Mouse (Mus musculus): ENCODE measurements at regions not wholly inside any gene's neighbourhood (a gene's known extent, or its start where the extent isn't known, plus 50 kb on each side); places are given as distances from the start of the nearest gene placed in this dataset.

DNA sequence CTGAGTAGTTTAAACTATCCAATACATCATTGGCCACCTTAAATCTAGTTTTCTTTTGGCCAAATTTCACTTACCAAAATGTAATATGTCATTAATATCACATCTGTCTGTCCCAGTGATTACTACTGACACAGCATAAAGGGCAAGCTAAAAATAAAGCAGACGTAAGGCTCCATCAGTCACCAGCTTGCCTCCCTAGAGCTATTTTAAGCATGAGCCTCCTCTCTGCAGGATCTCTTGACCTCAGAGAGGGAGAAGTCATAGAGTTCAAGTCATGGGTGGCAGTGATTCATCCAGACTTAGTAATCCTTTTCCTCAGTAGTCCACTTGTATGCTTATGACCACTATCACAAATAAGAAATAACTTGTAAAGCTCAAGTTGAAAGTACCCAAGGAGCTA, 313.2 kb upstream of the Actbl2 start:
- no peaks in the 10 kb centered on the region for H3K9me3 ChIP-seq
- no peak overlapping the region for H3K4me3 ChIP-seq (replicated peaks)
- H3K27ac ChIP-seq = no peak overlapping the region
- WGBS = 77% methylated on average over 1 of the region's 1 CpGs
- no peaks in the 10 kb centered on the region for H3K27me3 ChIP-seq
- no peak overlapping the region for H3K4me2 ChIP-seq (replicated peaks)
- H3K4me1 ChIP-seq (replicated peaks) = no peaks in the 10 kb centered on the region
- no peak overlapping the region for H3K9ac ChIP-seq (replicated peaks)
- no peaks in the 10 kb centered on the region for H3K36me3 ChIP-seq
- ATAC-seq = no peak

DNA sequence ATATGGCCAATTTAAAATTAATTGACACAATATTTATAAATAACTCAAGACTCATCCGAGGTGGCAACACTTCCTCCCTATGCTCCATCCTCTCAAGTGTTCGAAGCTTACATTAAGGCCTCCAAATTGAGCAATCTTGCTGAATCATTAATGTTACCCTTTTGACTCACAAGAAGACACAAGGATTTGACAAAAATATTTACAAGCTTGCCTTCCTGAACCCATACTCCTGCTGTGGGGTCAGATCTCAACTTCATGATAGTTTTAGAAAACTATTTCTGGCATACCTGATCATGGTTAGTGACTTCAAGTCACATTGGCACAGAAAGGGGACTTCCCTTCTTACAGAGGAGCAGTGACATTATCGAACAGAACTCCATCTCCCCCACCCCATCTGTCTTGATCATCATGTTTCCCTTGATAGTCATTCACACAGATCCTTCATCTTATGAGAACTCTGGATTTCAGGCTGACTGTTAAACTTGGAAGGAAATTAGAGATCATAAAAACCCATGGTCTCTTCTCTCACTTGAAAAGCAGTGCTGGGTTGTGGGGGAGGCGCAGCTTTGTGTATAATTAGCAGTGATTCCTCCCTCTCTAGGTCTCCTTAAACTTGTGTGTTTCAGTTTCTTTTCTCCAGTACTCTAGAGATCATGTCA, 311.7 kb upstream of the Actbl2 start:
- 94% methylated on average over 4 of the region's 4 CpGs for WGBS
- ATAC-seq = no peak

GRCm38 (mm10) chr13:110944061-110944460, 310.8 kb upstream of the Actbl2 start:
- no peak overlapping the region for H3K4me2 ChIP-seq (replicated peaks)
- H3K4me3 ChIP-seq (replicated peaks) = no peak overlapping the region
- no peak overlapping the region for H3K9ac ChIP-seq (replicated peaks)
- no peaks in the 10 kb centered on the region for H3K36me3 ChIP-seq
- no peaks in the 10 kb centered on the region for H3K9me3 ChIP-seq
- ATAC-seq = no peak
- no peaks in the 10 kb centered on the region for H3K27me3 ChIP-seq
- no peaks in the 10 kb centered on the region for H3K4me1 ChIP-seq (replicated peaks)
- 94% methylated on average over 4 of the region's 4 CpGs for WGBS
- H3K27ac ChIP-seq = no peak overlapping the region

More for the DNA sequence above, 311.7 kb upstream of the Actbl2 start:
- H3K36me3 ChIP-seq = no peaks in the 10 kb centered on the region
- no peak overlapping the region for H3K27ac ChIP-seq
- H3K4me3 ChIP-seq (replicated peaks) = no peak overlapping the region
- no peak overlapping the region for H3K4me2 ChIP-seq (replicated peaks)
- no peaks in the 10 kb centered on the region for H3K27me3 ChIP-seq
- no peaks in the 10 kb centered on the region for H3K4me1 ChIP-seq (replicated peaks)
- no peak overlapping the region for H3K9ac ChIP-seq (replicated peaks)
- H3K9me3 ChIP-seq = no peaks in the 10 kb centered on the region

- no peaks in the 10 kb centered on the region for H3K4me1 ChIP-seq (replicated peaks)
- 89% methylated on average over 5 of the region's 5 CpGs for WGBS
- no peak overlapping the region for H3K4me3 ChIP-seq (replicated peaks)
- ATAC-seq = no peak
- no peak overlapping the region for H3K27ac ChIP-seq
- no peak overlapping the region for H3K4me2 ChIP-seq (replicated peaks)
- H3K27me3 ChIP-seq = no peaks in the 10 kb centered on the region
- H3K9ac ChIP-seq (replicated peaks) = no peak overlapping the region
- no peaks in the 10 kb centered on the region for H3K36me3 ChIP-seq
- H3K9me3 ChIP-seq = no peaks in the 10 kb centered on the region
Measured at GRCm38 (mm10) chr13:110944683-110945082, 310.1 kb upstream of the Actbl2 start.

DNA sequence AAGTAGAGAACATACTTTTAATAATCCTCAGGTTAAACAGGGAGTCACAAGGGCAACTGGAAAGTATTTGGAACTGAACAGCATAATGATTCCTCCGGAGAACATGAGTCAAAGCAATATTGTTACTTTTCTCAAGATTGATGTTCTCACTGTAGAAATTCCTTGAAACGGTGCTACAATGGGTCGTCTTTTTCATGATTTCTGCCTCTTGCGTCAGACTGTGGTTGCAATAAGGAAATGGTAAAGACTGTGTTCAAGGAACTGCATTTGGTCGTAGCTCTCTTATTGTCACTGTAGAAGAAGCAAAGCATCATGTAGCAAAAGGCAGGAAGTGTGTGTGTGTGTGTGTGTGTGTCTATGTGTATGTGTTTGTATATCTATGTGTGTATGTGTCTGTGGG, 294.6 kb upstream of the Actbl2 start:
- Histone ChIP-seq H3K27ac (no peak overlapping the region), H3K9ac (replicated peaks) (no peak overlapping the region), H3K4me1 (replicated peaks) (no peaks in the 10 kb centered on the region), H3K4me3 (replicated peaks) (no peak overlapping the region), H3K9me3 (no peaks in the 10 kb centered on the region), H3K36me3 (no peaks in the 10 kb centered on the region), H3K4me2 (replicated peaks) (no peak overlapping the region), H3K27me3 (no peaks in the 10 kb centered on the region)
- WGBS = 86% methylated on average over 5 of the region's 5 CpGs
- ATAC-seq = no peak

DNA sequence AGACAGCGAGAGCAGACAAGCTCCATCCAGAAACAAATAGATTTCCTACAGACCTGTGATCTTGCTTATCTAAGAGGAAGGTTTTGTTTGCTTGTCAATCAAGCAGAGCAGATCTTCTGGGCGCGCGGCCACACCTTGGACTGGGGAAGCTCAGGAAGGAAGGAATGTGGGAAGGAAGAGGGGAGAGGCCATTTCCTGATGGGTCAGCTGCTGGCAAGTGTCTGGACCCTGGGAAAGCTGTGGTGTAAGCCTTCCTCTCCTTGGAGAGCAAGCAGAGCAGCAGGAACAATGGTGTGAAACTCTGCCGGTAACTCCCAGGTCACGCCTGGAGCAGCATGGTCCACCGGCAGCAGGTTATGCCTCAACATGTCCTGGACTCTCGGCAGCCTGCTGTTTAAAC, 287.7 kb upstream of the Actbl2 start:
- 52% methylated on average over 8 of the region's 8 CpGs for WGBS

DNA sequence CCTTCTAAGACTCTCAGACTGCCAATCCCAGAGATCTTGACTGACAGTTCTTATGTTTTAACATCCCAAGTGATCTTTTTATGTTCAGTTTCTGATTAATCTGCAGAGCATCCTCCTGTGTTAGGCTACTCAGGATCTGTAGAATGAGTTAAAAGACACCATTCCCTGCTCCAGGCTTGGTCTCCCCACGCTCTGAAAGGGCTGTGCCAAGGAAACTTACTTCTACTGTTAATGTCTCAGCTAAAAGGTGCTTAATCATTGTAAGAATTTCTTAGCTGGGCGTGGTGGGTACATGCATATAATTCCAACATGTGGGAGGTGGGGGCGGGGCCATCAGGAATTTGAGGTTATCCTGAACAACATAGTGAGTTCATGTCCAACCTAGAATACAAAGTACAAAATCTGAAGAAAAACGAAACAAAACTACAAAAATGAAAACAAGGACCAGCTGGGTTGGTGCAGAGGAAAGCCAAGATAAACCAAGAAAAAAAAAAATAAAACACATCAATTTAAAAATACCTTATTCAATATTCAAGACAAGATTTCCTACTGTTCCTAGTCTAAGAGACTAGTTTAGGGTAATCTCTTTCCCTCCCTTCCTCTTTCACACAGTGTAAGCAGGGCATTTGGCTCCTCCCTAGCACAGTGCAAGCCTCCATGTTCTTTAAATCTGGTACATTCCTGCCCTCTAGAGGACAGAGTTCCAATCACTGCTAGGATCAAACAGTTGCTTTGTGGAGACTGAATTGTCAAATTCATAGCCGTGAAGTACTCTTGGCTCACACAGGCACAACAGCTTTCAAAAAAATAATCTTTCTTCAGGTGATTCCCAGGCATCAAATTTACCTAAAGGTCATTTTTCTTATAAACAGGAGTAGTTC, 286.9 kb upstream of the Actbl2 start:
- Histone ChIP-seq H3K27ac (no peak overlapping the region), H3K9ac (replicated peaks) (no peak overlapping the region), H3K4me3 (replicated peaks) (no peak overlapping the region), H3K9me3 (no peaks in the 10 kb centered on the region), H3K4me2 (replicated peaks) (no peak overlapping the region), H3K36me3 (no peaks in the 10 kb centered on the region), H3K4me1 (replicated peaks) (peaks cover 11% of the 10 kb centered on the region), H3K27me3 (no peaks in the 10 kb centered on the region)
- ATAC-seq = peak; percentile 99
- WGBS = 51% methylated on average over 5 of the region's 5 CpGs

More for the DNA sequence above, 287.7 kb upstream of the Actbl2 start:
- Histone ChIP-seq H3K36me3 (no peaks in the 10 kb centered on the region), H3K9me3 (no peaks in the 10 kb centered on the region), H3K27me3 (no peaks in the 10 kb centered on the region), H3K4me1 (replicated peaks) (peaks cover 11% of the 10 kb centered on the region), H3K9ac (replicated peaks) (no peak overlapping the region), H3K27ac (no peak overlapping the region), H3K4me3 (replicated peaks) (no peak overlapping the region), H3K4me2 (replicated peaks) (no peak overlapping the region)
- ATAC-seq = no peak

DNA sequence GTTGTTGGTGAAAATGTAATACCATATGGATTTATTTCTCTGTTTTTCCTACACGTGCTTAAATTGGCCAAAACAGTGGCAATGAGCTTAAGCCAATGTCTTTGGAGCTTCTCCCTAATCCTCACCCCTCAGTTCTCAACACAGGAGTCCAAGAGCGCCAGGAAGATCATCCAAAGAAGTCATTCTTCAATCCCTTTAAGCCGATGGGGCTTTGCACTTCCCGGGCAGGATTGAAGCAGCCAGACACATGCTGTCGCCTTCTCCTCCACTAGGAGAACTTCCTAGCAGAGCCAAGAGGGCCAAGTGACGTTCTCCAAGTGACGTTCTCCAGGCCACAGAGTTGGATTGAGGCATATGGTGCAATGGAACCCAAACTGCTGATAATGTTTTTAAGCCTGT, 286.3 kb upstream of the Actbl2 start:
- Histone ChIP-seq H3K9me3 (no peaks in the 10 kb centered on the region), H3K36me3 (no peaks in the 10 kb centered on the region), H3K4me3 (replicated peaks) (no peak overlapping the region), H3K27me3 (no peaks in the 10 kb centered on the region), H3K4me2 (replicated peaks) (no peak overlapping the region), H3K27ac (no peak overlapping the region), H3K4me1 (replicated peaks) (peaks cover 11% of the 10 kb centered on the region), H3K9ac (replicated peaks) (no peak overlapping the region)
- WGBS = 36% methylated on average over 7 of the region's 7 CpGs
- ATAC-seq = peak; percentile 51

DNA sequence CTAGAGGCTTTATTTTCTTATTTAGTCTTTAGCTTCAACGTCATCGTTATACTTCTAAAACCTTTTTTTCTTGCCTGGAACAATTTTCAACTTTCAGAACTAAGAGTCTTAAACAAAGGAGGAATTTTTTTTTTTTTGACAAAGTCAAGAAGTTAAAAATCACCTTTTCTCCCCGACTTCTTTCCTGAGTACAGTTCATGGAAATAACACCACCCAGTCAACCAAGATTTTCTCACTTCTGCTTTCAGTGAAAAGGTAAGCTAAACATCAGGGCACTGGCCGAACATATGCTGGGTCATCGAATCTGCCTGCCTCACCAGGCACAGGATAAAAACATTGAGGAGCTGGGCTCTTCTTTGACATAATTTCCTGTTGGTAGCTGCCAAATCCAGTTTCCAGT, 277.4 kb upstream of the Actbl2 start:
- no peak overlapping the region for H3K4me3 ChIP-seq (replicated peaks)
- H3K27ac ChIP-seq = no peak overlapping the region
- H3K9me3 ChIP-seq = no peaks in the 10 kb centered on the region
- no peaks in the 10 kb centered on the region for H3K4me1 ChIP-seq (replicated peaks)
- no peaks in the 10 kb centered on the region for H3K27me3 ChIP-seq
- WGBS = 90% methylated on average over 5 of the region's 5 CpGs
- no peak overlapping the region for H3K4me2 ChIP-seq (replicated peaks)
- no peaks in the 10 kb centered on the region for H3K36me3 ChIP-seq
- no peak for ATAC-seq
- H3K9ac ChIP-seq (replicated peaks) = no peak overlapping the region

- no peak overlapping the region for H3K4me3 ChIP-seq (replicated peaks)
- ATAC-seq = no peak
- H3K9me3 ChIP-seq = no peaks in the 10 kb centered on the region
- no peaks in the 10 kb centered on the region for H3K4me1 ChIP-seq (replicated peaks)
- H3K27ac ChIP-seq = no peak overlapping the region
- no peaks in the 10 kb centered on the region for H3K36me3 ChIP-seq
- H3K4me2 ChIP-seq (replicated peaks) = no peak overlapping the region
- no peak overlapping the region for H3K9ac ChIP-seq (replicated peaks)
- WGBS = 92% methylated on average over 3 of the region's 3 CpGs
- no peaks in the 10 kb centered on the region for H3K27me3 ChIP-seq
Measured at GRCm38 (mm10) chr13:110978022-110978421, 276.8 kb upstream of the Actbl2 start.

GRCm38 (mm10) chr13:110990677-110991076, 264.1 kb upstream of the Actbl2 start:
- ATAC-seq = no peak
- 91% methylated on average over 2 of the region's 2 CpGs for whole genome bisulfite sequencing
- Histone ChIP-seq H3K9me3 (no peaks in the 10 kb centered on the region), H3K36me3 (no peaks in the 10 kb centered on the region), H3K27ac (no peak overlapping the region), H3K27me3 (no peaks in the 10 kb centered on the region), H3K4me2 (replicated peaks) (no peak overlapping the region), H3K4me1 (replicated peaks) (no peaks in the 10 kb centered on the region), H3K9ac (replicated peaks) (no peak overlapping the region), H3K4me3 (replicated peaks) (no peak overlapping the region)

- WGBS = 83% methylated on average over 2 of the region's 2 CpGs
- Histone ChIP-seq H3K4me3 (replicated peaks) (no peak overlapping the region), H3K9me3 (no peaks in the 10 kb centered on the region), H3K4me1 (replicated peaks) (no peaks in the 10 kb centered on the region), H3K36me3 (no peaks in the 10 kb centered on the region), H3K27me3 (no peaks in the 10 kb centered on the region), H3K4me2 (replicated peaks) (no peak overlapping the region), H3K9ac (replicated peaks) (no peak overlapping the region), H3K27ac (no peak overlapping the region)
- no peak for ATAC-seq
Measured at GRCm38 (mm10) chr13:110991121-110991520, 263.7 kb upstream of the Actbl2 start.

Measured in midbrain, embryonic 13.5 days (tissue).